Mouse (Mus musculus) G1E (cell line): ENCODE results near the gene Rgs5. TPM values are rescaled to one million over a fixed set of nuclear protein-coding genes. Genes with fewer than 3 reads are reported as not detected.

ENCODE experiments used
- ATAC-seq: 2 replicates; pipeline ENCODE4 v1.8.0; 2016; ENCODE audit warnings: mild to moderate bottlenecking; ENCODE audit not compliant: insufficient number of reproducible peaks, poor library complexity, low FRiP score, severe bottlenecking; ENCODE audit errors: extremely low read depth
- DNase-seq: peaks from one replicate; pipeline ENCODE4 v3.0.0; 2012; ENCODE audit warnings: low spot score
- H3K27me3 ChIP-seq: 2 replicates; pipeline ENCODE4 v1.6.1; 2012; ENCODE audit warnings: mild to moderate bottlenecking, low read length, inconsistent platforms; ENCODE audit not compliant: insufficient read depth
- H3K36me3 ChIP-seq: replicated peaks from 2 replicates; pipeline ENCODE3; 2012; ENCODE audit warnings: mild to moderate bottlenecking, inconsistent platforms
- H3K4me1 ChIP-seq: 2 replicates; pipeline ENCODE4 v1.6.1; 2012; ENCODE audit warnings: low read depth, low read length, inconsistent platforms, mixed read lengths; ENCODE audit not compliant: insufficient read depth
- H3K4me3 ChIP-seq: 2 replicates; pipeline ENCODE4 v1.5.1; 2012; ENCODE audit warnings: low read depth, mild to moderate bottlenecking, inconsistent platforms, low read length, moderate library complexity, mixed read lengths
- H3K9me3 ChIP-seq: replicated peaks from 2 replicates; pipeline ENCODE4 v1.6.1; 2012; ENCODE audit warnings: inconsistent platforms
- CTCF ChIP-seq: IDR thresholded peaks from 2 replicates; pipeline ENCODE4 v1.5.1; 2012; ENCODE audit warnings: low read depth, low read length, inconsistent platforms, mixed read lengths
- GATA1 ChIP-seq: IDR thresholded peaks from 2 replicates; pipeline ENCODE4 v1.6.1; 2012; ENCODE audit warnings: borderline replicate concordance, low read length, inconsistent platforms, mixed read lengths
- GATA2 ChIP-seq: IDR thresholded peaks from 2 replicates; pipeline ENCODE4 v1.6.1; 2012; ENCODE audit warnings: low read depth, low read length, inconsistent platforms, borderline replicate concordance
- POLR2AphosphoS5 ChIP-seq: IDR thresholded peaks from 2 replicates; pipeline ENCODE4 v1.6.1; 2012; ENCODE audit warnings: low read depth, low read length, inconsistent platforms; ENCODE audit not compliant: insufficient replicate concordance
- TAL1 ChIP-seq: conservative IDR thresholded peaks from 2 replicates; pipeline ENCODE4 v1.6.1; 2012; ENCODE audit warnings: low read depth, low read length, inconsistent platforms, mixed read lengths
- polyA plus RNA-seq: library from polyadenylated mRNA; stranded (reverse); fragments of >175 nt; gene quantifications from 2 replicates; pipeline ENCODE4 v1.2.3, GENCODE M21; 2012
- total RNA-seq, 2 experiments: library from RNA; stranded (forward) in 1 of 2; stranded (reverse) in 1 of 2; fragments of 200-1000 nt in 1 of 2; fragments of >200 nt in 1 of 2; fragmentation: Nextera tagmentation in 1 of 2; gene quantifications; 2 replicates each; pipeline ENCODE4 v1.2.3; 2014 to 2017

Gene Rgs5
- total and polyA plus RNA-seq, 3 experiments, result 0.16 TPM; not detected in 2

DNA sequence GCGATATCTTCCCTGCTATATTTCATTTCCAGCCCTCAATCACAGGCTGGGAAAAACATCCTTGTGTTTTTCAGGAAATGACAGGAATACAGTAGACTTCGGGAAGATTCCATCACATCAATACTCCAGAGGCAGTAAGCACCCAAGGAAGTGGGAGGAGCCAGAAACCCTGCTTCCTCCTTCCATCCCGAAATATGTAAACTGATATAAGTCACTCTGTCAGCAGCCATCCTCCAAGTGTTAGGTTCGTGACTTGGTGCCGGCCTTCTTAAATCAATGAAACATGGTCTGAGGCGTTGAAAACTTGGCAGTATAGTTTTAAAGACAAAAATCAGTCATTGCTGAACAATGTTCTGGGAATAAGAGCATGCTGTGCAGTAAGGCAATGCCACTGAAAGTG is 80.8 kb downstream of the Rgs5 start:
- H3K9me3 ChIP-seq, result peaks cover 4% of the 10 kb centered on the region
- ATAC-seq, result no peak
- no peak for DNase-seq
- no peak overlapping the region for H3K4me3 ChIP-seq
- TF ChIP-seq GATA1, result no peak
- no peak for TF ChIP-seq POLR2AphosphoS5
- H3K36me3 ChIP-seq, result no peaks in the 10 kb centered on the region
- no peaks in the 10 kb centered on the region for H3K27me3 ChIP-seq
- no peaks in the 10 kb centered on the region for H3K4me1 ChIP-seq

DNA sequence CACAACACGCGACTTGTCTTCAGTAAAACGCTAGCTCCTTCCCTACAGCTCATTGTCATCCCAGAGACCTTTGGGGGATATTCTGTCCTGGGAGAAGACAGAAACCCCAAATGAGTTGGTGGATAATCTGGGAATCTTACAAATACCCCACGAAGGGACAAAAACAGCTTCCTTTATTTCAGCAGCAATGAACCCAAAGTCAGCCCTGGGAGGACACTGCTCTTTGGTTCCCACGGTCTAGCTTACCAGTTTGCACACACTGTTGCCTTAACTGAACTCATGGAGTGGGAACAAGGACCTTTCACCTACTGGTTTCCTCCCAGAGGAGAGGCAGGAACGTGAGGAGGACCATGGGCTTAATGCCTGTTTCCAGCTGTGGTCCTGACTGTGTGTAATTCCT is 81.9 kb downstream of the Rgs5 start:
- Histone ChIP-seq H3K27me3 (no peaks in the 10 kb centered on the region), H3K4me1 (no peaks in the 10 kb centered on the region), H3K36me3 (no peaks in the 10 kb centered on the region), H3K9me3 (peaks cover 2% of the 10 kb centered on the region), H3K4me3 (no peak overlapping the region)
- ATAC-seq (no peak), DNase-seq (no peak)
- TF ChIP-seq TAL1, result no peak
- TF ChIP-seq GATA2, result no peak
- TF ChIP-seq POLR2AphosphoS5, result no peak
- TF ChIP-seq CTCF, result no peak
- no peak for TF ChIP-seq GATA1

DNA sequence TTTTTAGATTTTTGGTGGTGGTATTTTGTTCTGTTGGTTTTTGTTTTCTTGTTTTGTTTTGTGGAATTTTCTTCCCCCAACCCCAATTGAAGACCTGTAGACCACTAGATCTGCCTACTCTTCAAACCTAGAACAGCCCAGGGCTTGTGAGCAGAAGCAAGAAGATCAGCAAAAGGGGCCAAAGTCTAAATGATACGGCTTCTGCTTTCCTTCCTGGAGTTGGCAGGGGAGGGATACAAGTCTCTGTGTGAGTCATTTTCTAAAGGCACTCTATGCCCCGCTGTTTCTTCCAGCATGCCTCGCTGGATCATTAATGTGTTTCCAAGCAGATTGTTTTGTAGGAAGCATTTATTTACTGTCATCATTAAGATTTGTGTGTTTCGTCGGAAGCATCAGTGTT is 85.8 kb downstream of the Rgs5 start:
- Histone ChIP-seq H3K4me3 (no peak overlapping the region), H3K9me3 (peaks cover 16% of the 10 kb centered on the region), H3K27me3 (no peaks in the 10 kb centered on the region), H3K4me1 (no peaks in the 10 kb centered on the region), H3K36me3 (no peaks in the 10 kb centered on the region)
- no peak for ATAC-seq
- no peak for DNase-seq
- TF ChIP-seq GATA2 (no peak), TAL1 (no peak), CTCF (no peak), GATA1 (no peak), POLR2AphosphoS5 (no peak)

Other genes starting within 250 kb of the Rgs5 start
- gene Nuf2, start 124.0 kb upstream of the Rgs5 start, total RNA-seq (2014; fragmentation: Nextera tagmentation), result 83.0 and 103 TPM in 2 replicates
- gene Nuf2, start 124.0 kb upstream of the Rgs5 start, total RNA-seq (2017), result 142 and 176 TPM in 2 replicates
- 2.9 and 3.9 TPM in 2 replicates for gene Nuf2, start 124.0 kb upstream of the Rgs5 start, polyA plus RNA-seq
- gene Rgs4, start 92.1 kb downstream of the Rgs5 start, total RNA-seq (2014; fragmentation: Nextera tagmentation), result not detected in 2 replicates
- gene Rgs4, start 92.1 kb downstream of the Rgs5 start, total RNA-seq (2017), result not detected in 2 replicates
- gene Rgs4, start 92.1 kb downstream of the Rgs5 start, polyA plus RNA-seq, result not detected in 2 replicates